Mouse (Mus musculus) erythroblast, embryonic 14.5 days (primary cell): ENCODE measurements at regions not wholly inside any gene's neighbourhood (a gene's known extent, or its start where the extent isn't known, plus 50 kb on each side); places are given as distances from the start of the nearest gene placed in this dataset.

Source experiments
- GATA1 ChIP-seq: IDR thresholded peaks from 2 replicates; pipeline ENCODE4 v1.6.1; 2012; ENCODE audit warnings: low read length, inconsistent platforms, mixed read lengths
- TAL1 ChIP-seq: IDR thresholded peaks from 3 replicates; pipeline ENCODE4 v1.6.1; 2012; ENCODE audit warnings: low read length, inconsistent platforms, mixed read lengths

- no peak for TF ChIP-seq GATA1
- no peak for TF ChIP-seq TAL1
These were observed 186.9 kb upstream of the Ccdc122 start for GRCm38 (mm10) chr14:76849636-76850035.
